Mouse (Mus musculus) liver, embryonic 18 days (tissue): ENCODE measurements around the gene Wdr26. TPM values are rescaled to one million over a fixed set of nuclear protein-coding genes. Genes with fewer than 3 reads are reported as not detected.

ENCODE experiments used
- polyA plus RNA-seq: library from polyadenylated mRNA; depleted of rRNA; stranded (reverse); fragments of >200 nt; gene quantifications from 2 replicates; pipeline ENCODE4 v1.2.3, GENCODE M21; 2012; rRNA removed

Wdr26 gene
- polyA plus RNA-seq, result 47.2 and 55.0 TPM in 2 replicates

DNA sequence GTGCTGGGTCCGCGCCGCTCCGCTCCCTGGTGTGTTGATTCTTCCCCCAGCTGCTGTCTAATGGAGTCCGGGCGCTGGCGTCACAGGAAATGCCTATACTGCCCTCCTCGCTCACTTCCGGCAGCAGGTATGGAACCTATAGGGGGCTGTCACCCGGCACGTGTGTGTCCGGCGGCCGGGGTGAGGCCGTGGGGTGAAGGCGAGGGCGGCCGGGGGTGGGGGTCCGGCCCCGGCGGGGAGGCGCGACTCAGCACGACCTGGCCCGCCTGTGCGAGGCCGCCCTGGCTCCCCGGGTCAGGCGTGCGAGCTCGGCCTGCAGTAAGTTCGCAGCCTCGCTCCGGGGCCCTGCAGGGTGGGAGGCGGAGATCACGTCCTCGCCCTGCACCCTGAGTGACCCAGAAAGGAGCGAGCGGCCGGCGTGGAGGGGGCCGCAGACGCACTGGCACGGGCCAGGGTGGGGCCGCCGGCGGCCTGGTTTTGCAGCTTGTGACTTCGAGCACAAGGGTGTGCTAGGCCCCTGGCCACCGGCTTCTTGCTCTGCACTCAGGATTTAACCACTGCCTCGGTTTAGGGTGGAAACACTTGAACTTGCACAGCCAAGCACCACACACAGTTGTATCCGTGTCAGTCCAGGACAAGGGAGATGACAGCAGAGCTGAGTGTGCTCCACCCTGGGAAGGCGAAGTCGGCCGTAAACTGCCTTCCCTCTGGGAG is at the start of gene Wdr26:
Wdr26 (minus strand) TSS at position 82 of the 714 bp plus-strand sequence.

DNA sequence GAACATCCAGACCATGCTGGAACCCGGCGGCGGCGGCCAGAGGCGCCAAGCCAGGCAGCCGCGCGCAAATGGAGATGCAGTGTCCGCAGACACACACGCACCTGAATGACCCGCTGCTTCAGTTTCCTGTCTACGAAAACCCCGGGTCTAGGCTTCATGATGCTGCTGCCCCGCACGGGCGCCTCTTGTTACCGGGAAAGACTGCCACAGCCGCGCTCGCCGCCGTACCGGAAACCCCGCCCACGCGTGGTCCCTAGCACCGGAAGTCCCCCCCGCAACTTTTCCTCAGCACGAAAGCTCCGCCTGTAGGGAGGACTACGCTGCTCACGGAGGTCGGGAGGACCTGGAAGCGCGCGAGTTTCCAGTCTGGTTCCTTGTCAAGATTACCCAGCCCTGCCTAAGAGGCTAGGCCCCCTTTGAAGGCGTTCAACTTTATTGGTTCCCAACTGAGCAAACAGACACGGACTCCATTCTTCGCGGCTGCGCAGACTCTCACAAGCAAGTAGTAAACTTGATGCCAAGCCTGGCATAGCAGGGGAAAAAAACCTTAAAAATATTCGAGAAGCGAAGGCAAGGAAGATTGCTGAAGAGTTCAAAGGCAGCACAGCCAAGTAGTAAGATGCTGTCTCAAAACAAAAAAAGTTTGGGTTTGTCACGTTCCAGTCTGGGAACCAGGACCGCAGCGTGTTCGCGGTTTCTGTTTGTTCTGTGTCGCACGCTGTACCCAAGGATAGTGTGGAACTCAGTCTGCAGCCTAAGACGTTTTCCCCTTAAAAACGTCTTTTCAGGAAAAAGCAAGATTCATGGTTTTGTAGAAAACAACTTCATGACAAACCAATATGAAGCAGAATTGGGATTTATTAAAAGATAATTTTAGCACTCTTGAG is 67.6 kb downstream of the Wdr26 start, which contains the start of the genes Nvl and Cnih4:
Nvl (minus strand) TSS at position 255 of the 887 bp plus-strand sequence.
Cnih4 (plus strand) TSS at position 744 of the 887 bp plus-strand sequence.

Other genes with a start within 250 kb of the Wdr26 start
- gene Ephx1, start 191.1 kb downstream of the Wdr26 start, polyA plus RNA-seq, result 18.0 and 35.4 TPM in 2 replicates
- 0.12 and 0.28 TPM in 2 replicates for gene 9130409I23Rik, start 160.8 kb downstream of the Wdr26 start, polyA plus RNA-seq
- 9.6 and 11.5 TPM in 2 replicates for gene Nvl, start 67.8 kb downstream of the Wdr26 start, polyA plus RNA-seq
- gene Cnih4, start 67.3 kb downstream of the Wdr26 start, polyA plus RNA-seq, result 9.1 and 9.9 TPM in 2 replicates
- 0.01 and 0.02 TPM in 2 replicates for gene Cnih3, start 140.6 kb upstream of the Wdr26 start, polyA plus RNA-seq